Mouse (Mus musculus) limb, embryonic 13.5 days (tissue): ENCODE measurements at regions not wholly inside any gene's neighbourhood (a gene's known extent, or its start where the extent isn't known, plus 50 kb on each side); places are given as distances from the start of the nearest gene placed in this dataset.

Experiments used
- ATAC-seq: fragments of 200-750 bp; cut with Nextera tagmentation; 2 replicates; pipeline ENCODE4 v1.8.0; 2017; ENCODE audit warnings: low read depth, moderate number of reproducible peaks, moderate TSS enrichment; ENCODE audit not compliant: low FRiP score
- H3K27ac ChIP-seq: fragments of 300-500 bp; sonication (generic); 2 replicates; pipeline ENCODE4 v1.5.1; 2015; ENCODE audit warnings: inconsistent platforms, mild to moderate bottlenecking, moderate library complexity
- H3K27me3 ChIP-seq: fragments of 300-500 bp; sonication (generic); 2 replicates; pipeline ENCODE4 v1.6.1; 2015; ENCODE audit warnings: mild to moderate bottlenecking, inconsistent platforms
- H3K36me3 ChIP-seq: fragments of 300-500 bp; sonication (generic); 2 replicates; pipeline ENCODE4 v1.6.1; 2015; ENCODE audit warnings: inconsistent platforms, mild to moderate bottlenecking, moderate library complexity
- H3K4me1 ChIP-seq: fragments of 300-500 bp; sonication (generic); 2 replicates; pipeline ENCODE4 v1.6.1; 2015; ENCODE audit warnings: inconsistent platforms
- H3K4me2 ChIP-seq: fragments of 300-500 bp; sonication (generic); replicated peaks from 2 replicates; pipeline ENCODE4 v1.6.1; 2015; ENCODE audit warnings: inconsistent platforms, mild to moderate bottlenecking, moderate library complexity
- H3K4me3 ChIP-seq: fragments of 300-500 bp; sonication (generic); 2 replicates; pipeline ENCODE4 v1.5.1; 2015; ENCODE audit warnings: moderate library complexity, mild to moderate bottlenecking, inconsistent platforms
- H3K9ac ChIP-seq: fragments of 300-500 bp; sonication (generic); 2 replicates; pipeline ENCODE4 v1.6.1; 2015; ENCODE audit warnings: mild to moderate bottlenecking, inconsistent platforms
- H3K9me3 ChIP-seq: fragments of 300-500 bp; sonication (generic); 2 replicates; pipeline ENCODE4 v1.6.1; 2016; ENCODE audit warnings: inconsistent platforms
- WGBS: fragments of 180-500 bp; shearing (Covaris S2); methylation state at CpG from one replicate; pipeline ENCODE4 v1.1.7; 2015; 5-methylcytosine and 5-hydroxymethylcytosine counted together

DNA sequence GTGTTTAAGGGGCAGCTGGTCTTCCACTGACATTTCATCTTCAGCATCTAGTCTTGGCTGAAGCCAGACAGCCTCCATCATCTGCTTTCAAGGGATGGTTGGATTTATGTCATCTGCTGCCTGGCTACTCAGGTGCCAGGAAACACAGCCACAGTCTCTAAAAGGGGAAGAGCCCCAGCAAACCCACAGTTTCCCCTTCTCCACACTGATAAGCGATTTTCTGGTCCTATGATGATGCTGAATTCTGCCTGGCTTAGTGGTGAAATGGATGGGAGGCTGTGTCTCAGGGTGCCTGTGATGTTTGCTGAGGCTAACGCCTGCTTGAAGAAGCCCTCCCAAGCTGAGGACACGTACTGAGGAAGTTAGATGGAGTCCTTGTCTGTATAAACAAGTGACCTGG, 160.5 kb downstream of the Unc5cl start:
- WGBS: 48% methylated on average over 3 of the region's 3 CpGs
- H3K9ac ChIP-seq: no peak overlapping the region
- ATAC-seq: no peak

DNA sequence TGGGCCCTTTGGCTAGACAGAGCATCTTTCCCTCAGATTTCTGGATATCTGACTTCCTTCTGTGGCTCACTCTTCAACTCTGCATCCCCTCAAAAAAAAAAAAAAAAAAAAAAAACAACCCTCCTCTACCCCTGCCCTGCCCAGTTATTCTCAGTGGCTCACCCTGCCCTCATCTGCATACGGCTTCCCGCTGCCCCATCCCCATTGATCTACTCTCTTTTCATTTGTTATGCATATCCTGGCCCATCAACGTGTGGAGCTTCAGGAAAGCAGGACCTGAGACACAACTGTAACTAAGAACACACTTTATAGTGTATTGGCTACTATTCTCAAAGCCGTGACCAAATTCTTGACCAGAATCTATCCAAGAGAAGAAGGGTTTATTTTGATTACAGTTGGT, 161.5 kb downstream of the Unc5cl start:
- 33% methylated on average over 4 of the region's 4 CpGs for WGBS
- Histone ChIP-seq H3K9me3 (0 out of 2 replicates have a peak, but pooled peaks cover 4% of the 10 kb centered on the region), H3K4me2 (no peak overlapping the region), H3K27ac (no peak overlapping the region), H3K4me3 (no peak overlapping the region), H3K36me3 (no peaks in the 10 kb centered on the region), H3K4me1 (no peaks in the 10 kb centered on the region), H3K9ac (no peak overlapping the region), H3K27me3 (no peaks in the 10 kb centered on the region)
- ATAC-seq: no peak

More for the DNA sequence above, 160.5 kb downstream of the Unc5cl start:
- Histone ChIP-seq H3K4me1 (no peaks in the 10 kb centered on the region), H3K36me3 (no peaks in the 10 kb centered on the region), H3K4me3 (no peak overlapping the region), H3K27me3 (no peaks in the 10 kb centered on the region), H3K9me3 (no peaks in the 10 kb centered on the region), H3K27ac (no peak overlapping the region), H3K4me2 (no peak overlapping the region)

DNA sequence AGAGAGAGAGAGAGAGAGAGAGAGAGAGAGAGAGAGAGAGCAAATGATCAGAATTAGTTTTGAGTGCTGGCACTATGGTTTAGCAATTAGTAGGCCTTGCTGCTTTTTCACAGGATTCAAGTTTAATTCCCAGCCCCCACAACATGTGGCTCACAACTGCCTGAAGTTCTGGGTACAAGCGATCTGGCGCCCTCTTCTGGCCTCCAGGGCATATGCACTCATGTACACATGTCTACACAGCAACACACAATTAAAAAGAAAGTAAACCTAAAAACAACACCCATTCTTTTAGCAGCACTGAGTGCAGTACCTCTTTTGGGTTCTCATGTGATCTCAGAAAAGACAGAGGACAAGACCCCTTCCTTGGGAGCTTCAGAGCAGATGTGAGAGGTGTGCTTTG, 166.2 kb downstream of the Unc5cl start:
- no peak overlapping the region for H3K27ac ChIP-seq
- H3K4me1 ChIP-seq: no peaks in the 10 kb centered on the region
- H3K9ac ChIP-seq: no peak overlapping the region
- 64% methylated on average over 2 of the region's 2 CpGs for WGBS
- no peaks in the 10 kb centered on the region for H3K36me3 ChIP-seq
- no peak overlapping the region for H3K4me2 ChIP-seq
- 0 out of 2 replicates have a peak, but pooled peaks cover 4% of the 10 kb centered on the region for H3K9me3 ChIP-seq
- no peak for ATAC-seq
- no peaks in the 10 kb centered on the region for H3K27me3 ChIP-seq
- H3K4me3 ChIP-seq: no peak overlapping the region

DNA sequence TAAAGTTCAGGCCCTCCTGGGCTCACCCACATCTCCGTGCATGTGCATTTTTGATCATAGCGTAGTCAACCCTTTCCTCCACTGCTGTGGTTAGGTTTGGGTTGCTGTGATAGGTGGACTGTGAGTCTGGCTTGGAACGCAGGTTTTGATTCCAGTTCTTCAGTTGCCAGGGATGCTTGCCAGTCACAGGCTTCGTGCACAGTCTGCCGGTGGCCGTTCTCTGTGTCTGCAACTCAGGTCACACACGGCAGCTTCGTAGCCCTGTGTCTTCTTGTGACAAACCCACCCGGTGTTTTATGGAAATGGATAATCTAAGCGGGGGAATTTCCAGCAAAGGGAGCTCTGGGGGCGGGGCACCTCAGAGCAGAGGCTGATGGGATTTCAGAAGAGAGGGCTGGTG, 167.0 kb downstream of the Unc5cl start:
- Histone ChIP-seq H3K9me3 (0 out of 2 replicates have a peak, but pooled peaks cover 4% of the 10 kb centered on the region), H3K27ac (no peak overlapping the region), H3K27me3 (no peaks in the 10 kb centered on the region), H3K4me2 (no peak overlapping the region), H3K36me3 (no peaks in the 10 kb centered on the region), H3K4me1 (no peaks in the 10 kb centered on the region), H3K9ac (no peak overlapping the region), H3K4me3 (no peak overlapping the region)
- WGBS: 91% methylated on average over 11 of the region's 11 CpGs
- no peak for ATAC-seq

DNA sequence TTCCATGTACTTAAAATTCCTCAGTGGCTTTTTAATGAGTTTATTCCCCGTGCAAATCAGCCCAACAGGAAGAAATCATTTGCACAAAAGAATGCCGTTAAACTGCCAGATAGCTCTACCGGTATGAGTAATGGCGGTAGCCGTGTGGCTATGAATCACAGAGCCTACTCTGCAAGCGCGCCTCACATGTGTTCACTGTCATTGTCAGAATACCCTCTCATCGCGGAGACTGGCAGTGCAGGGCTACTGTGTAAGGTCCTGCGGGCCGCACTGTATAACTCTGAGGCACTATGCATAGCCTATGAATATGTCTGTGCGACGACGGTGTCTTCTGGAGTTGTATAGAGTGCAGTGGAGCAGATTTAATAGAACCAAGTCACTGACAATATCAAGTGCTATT, 170.2 kb downstream of the Unc5cl start:
- ATAC-seq: no peak
- H3K9ac ChIP-seq: no peak overlapping the region
- no peaks in the 10 kb centered on the region for H3K36me3 ChIP-seq
- 0 out of 2 replicates have a peak, but pooled peaks cover 4% of the 10 kb centered on the region for H3K9me3 ChIP-seq
- no peak overlapping the region for H3K27ac ChIP-seq
- no peaks in the 10 kb centered on the region for H3K4me1 ChIP-seq
- WGBS: 82% methylated on average over 14 of the region's 14 CpGs
- no peaks in the 10 kb centered on the region for H3K27me3 ChIP-seq
- no peak overlapping the region for H3K4me2 ChIP-seq
- no peak overlapping the region for H3K4me3 ChIP-seq

DNA sequence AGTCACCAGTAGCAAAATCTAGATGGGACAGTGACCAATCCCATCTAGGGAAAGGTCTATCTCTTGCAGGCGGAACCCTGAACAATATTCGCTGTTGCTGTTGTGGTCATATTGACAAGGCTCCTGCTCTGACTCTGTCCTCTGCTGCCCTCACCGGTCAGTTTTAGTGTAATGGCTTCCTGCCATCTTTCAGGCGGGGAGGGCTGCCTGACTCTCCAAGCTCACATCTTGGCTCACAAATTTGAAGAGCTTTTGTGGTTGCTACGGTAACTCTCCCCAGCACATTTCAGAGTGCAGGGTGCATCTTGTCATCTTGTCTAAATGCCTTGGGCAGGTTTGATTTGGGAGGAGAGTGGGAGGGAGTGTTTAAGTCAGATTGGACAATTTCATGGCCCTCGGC, 171.3 kb downstream of the Unc5cl start:
- Histone ChIP-seq H3K27me3 (no peaks in the 10 kb centered on the region), H3K9me3 (0 out of 2 replicates have a peak, but pooled peaks cover 2% of the 10 kb centered on the region), H3K4me1 (no peaks in the 10 kb centered on the region), H3K4me2 (no peak overlapping the region), H3K4me3 (no peak overlapping the region), H3K36me3 (no peaks in the 10 kb centered on the region), H3K9ac (no peak overlapping the region), H3K27ac (no peak overlapping the region)
- WGBS: 89% methylated on average over 6 of the region's 6 CpGs
- no peak for ATAC-seq

DNA sequence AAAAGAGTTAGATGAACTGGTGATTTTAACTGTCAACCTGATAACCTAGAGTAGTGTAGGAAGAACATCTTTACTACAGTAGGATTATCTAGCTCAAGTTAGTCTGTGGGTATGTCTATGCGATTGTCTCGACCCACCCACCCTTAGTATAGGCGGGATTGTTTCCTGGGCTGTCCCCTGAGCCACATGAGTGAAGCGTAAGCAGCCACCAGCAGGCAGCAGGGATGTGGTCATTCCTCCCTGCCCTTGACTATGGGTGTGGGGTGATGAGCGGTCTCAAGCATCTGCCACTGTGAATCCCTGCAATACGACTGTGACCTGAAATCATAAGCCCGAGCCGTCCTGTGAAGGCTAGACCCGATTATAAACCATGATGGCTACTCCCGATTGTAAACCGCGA, 184.9 kb downstream of the Unc5cl start:
- Histone ChIP-seq H3K27ac (no peak overlapping the region), H3K4me1 (peaks cover 8% of the 10 kb centered on the region; the same call in 1 of the 2 replicates), H3K27me3 (no peaks in the 10 kb centered on the region), H3K4me3 (no peak overlapping the region), H3K9ac (no peak overlapping the region), H3K36me3 (no peaks in the 10 kb centered on the region), H3K9me3 (no peaks in the 10 kb centered on the region), H3K4me2 (no peak overlapping the region)
- ATAC-seq: no peak
- 91% methylated on average over 12 of the region's 12 CpGs for WGBS

DNA sequence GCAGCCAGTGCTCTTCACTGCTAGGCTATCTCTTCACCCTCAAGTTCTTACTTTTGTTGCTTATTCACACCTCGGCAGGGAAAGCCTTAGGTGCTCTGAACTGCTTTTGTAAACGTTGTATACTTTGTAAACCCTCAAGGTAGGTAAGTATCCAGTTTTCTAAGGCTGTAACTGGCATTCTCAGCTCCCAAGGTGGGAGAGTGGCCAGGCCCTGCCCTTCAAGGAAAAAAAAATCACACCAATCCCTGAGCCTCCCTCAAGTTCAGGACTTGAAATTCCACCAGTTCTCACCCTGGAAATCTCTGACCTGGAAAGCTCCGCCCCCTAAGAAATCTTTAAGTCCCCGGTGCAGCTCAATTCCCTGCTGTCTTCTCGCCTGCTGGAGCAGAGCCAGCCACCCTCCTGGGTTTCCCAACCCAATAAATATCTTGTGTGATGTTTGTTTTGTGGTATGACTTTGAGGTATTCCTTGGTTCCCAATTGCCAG, 188.9 kb downstream of the Unc5cl start:
- no peak for ATAC-seq
- 27% methylated on average over 5 of the region's 5 CpGs for WGBS
- Histone ChIP-seq H3K27ac (no peak overlapping the region), H3K9ac (no peak overlapping the region), H3K36me3 (no peaks in the 10 kb centered on the region), H3K4me2 (no peak overlapping the region), H3K9me3 (no peaks in the 10 kb centered on the region), H3K27me3 (no peaks in the 10 kb centered on the region), H3K4me1 (peaks cover 8% of the 10 kb centered on the region; the same call in 1 of the 2 replicates), H3K4me3 (no peak overlapping the region)

DNA sequence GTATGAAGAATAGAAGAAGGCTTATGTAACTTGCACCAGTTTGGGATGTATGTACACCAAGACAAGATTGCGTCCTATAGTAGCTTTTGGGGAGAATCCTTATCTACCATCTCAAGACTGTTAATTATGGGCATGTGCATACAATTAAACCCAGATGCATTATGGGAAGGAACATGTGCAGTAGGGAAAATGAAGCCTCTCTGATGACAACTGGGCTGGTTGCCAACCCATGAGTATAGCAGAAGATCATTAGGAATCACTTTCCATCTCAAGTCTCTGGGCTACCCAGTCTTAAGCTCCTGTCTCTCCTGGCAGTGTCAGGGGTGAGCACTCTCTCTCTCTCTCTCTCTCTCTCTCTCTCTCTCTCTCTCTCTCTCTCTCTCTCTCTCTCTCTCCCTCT, 190.4 kb downstream of the Unc5cl start:
- H3K9me3 ChIP-seq: no peaks in the 10 kb centered on the region
- H3K27me3 ChIP-seq: no peaks in the 10 kb centered on the region
- H3K4me3 ChIP-seq: no peak overlapping the region
- no peak overlapping the region for H3K4me2 ChIP-seq
- H3K36me3 ChIP-seq: no peaks in the 10 kb centered on the region
- WGBS: 92% methylated on average over 1 of the region's 1 CpGs
- peaks cover 8% of the 10 kb centered on the region; the same call in 1 of the 2 replicates for H3K4me1 ChIP-seq
- H3K27ac ChIP-seq: no peak overlapping the region
- H3K9ac ChIP-seq: no peak overlapping the region
- no peak for ATAC-seq

DNA sequence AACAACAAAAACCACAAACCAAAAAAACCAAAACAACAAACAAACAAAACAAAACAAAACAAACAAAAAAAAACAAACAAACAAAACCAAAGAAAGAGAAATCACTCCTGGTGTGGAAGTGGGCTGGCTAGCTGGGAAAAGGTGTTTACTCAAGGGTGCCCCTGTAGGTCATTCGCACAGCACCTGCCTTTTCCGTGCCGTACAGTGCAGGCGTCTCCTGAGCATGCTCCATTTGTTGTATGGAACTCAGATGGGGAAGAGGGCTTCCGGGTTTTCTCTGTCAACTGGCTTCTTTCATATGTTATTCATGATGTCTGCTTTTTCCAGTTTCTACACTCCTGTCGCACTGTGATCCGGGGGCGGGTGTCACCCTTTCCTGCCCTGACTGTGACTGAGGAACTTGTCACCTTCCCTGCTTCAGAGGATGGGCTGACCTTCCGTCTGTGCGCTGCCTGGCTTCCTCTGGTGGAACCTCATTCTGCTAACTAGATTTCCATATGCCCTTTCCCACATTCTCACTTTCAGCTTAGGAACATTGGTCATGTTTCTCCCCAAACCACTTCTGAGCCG, 192.0 kb downstream of the Unc5cl start:
- WGBS: 48% methylated on average over 11 of the region's 11 CpGs
- no peaks in the 10 kb centered on the region for H3K9me3 ChIP-seq
- ATAC-seq: no peak
- no peaks in the 10 kb centered on the region for H3K27me3 ChIP-seq
- no peak overlapping the region for H3K9ac ChIP-seq
- peak overlapping the region; percentile 50 for H3K4me2 ChIP-seq
- H3K27ac ChIP-seq: no peak overlapping the region
- peak overlapping the region; percentile 18 for H3K4me3 ChIP-seq
- H3K36me3 ChIP-seq: no peaks in the 10 kb centered on the region
- H3K4me1 ChIP-seq: peaks cover 8% of the 10 kb centered on the region; the same call in 1 of the 2 replicates

DNA sequence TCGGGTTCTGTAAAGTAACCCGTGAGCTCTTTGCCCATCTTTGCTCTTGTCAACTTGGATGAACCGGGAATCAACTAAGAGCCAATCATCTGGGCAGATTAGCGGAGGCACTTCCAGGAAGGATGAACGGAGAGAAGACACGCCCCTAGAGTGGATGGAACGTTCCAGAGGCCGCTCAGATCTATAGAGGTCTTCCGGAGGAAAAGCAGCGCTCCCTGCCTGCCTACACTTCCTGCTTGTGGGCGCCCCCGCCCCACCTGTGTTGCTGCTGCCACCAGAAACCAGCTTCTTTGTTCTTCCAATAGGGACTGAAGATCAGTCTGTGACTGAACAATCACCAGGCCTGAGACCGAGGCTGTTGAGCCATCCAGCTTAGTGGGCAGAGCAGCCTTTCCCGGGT, 192.7 kb downstream of the Unc5cl start:
- H3K4me2 ChIP-seq: peak overlapping the region; percentile 50
- H3K4me3 ChIP-seq: peak overlapping the region; percentile 18
- no peak overlapping the region for H3K27ac ChIP-seq
- ATAC-seq: no peak
- H3K9ac ChIP-seq: no peak overlapping the region; the same call in 1 of the 2 replicates
- no peaks in the 10 kb centered on the region for H3K27me3 ChIP-seq
- no peaks in the 10 kb centered on the region for H3K9me3 ChIP-seq
- H3K4me1 ChIP-seq: peaks cover 8% of the 10 kb centered on the region; the same call in 1 of the 2 replicates
- H3K36me3 ChIP-seq: no peaks in the 10 kb centered on the region
- 44% methylated on average over 14 of the region's 14 CpGs for WGBS

DNA sequence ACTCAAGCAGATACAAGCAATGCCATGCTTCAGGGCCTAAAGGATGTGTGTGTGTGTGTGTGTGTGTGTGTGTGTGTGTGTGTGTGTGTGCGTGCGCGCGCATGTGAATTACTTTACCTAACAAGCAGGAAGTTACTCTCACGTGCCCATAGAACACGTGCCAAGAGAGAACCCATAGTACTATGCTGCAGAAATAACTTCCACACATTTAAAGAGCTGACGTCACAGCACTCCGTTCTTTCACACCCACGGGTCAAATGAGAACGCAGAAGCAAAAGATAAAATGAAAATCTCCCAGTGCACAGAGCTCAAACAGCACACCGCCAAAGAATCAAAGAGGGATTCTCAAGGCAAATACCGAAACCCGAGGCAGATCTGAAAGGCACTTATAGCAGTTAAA, 195.9 kb downstream of the Unc5cl start:
- no peak overlapping the region for H3K4me3 ChIP-seq
- 87% methylated on average over 13 of the region's 13 CpGs for WGBS
- no peaks in the 10 kb centered on the region for H3K36me3 ChIP-seq
- no peaks in the 10 kb centered on the region for H3K27me3 ChIP-seq
- no peaks in the 10 kb centered on the region for H3K4me1 ChIP-seq
- H3K4me2 ChIP-seq: no peak overlapping the region
- H3K27ac ChIP-seq: no peak overlapping the region
- ATAC-seq: no peak
- no peak overlapping the region for H3K9ac ChIP-seq
- 0 out of 2 replicates have a peak, but pooled peaks cover 5% of the 10 kb centered on the region for H3K9me3 ChIP-seq

DNA sequence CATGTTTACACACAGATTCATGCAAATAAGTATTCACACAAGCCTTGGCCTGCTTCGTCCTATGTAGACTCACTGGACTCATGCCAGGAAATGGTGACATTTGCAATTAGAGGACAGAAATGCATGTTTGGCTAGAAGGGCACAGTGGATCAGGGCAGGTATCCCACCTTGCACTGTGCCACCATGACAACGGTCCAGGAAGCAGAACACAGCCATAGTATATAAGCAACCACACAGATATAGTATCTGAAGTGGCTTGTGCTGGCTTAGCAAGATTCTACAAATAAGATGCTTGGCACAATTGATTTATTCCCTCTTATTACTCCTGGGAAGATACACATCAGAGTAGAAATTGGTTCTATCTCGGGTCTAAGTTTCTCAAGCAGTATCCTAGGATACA, 218.0 kb downstream of the Unc5cl start:
- WGBS: 77% methylated on average over 3 of the region's 3 CpGs
- no peak for ATAC-seq
- no peaks in the 10 kb centered on the region for H3K27me3 ChIP-seq
- H3K36me3 ChIP-seq: no peaks in the 10 kb centered on the region
- peaks cover 9% of the 10 kb centered on the region; the same call in 1 of the 2 replicates for H3K9me3 ChIP-seq
- H3K4me2 ChIP-seq: no peak overlapping the region
- H3K4me3 ChIP-seq: no peak overlapping the region
- no peaks in the 10 kb centered on the region for H3K4me1 ChIP-seq
- no peak overlapping the region for H3K9ac ChIP-seq
- no peak overlapping the region for H3K27ac ChIP-seq
